ENCODE assay signal across 8 mouse cellular contexts in genomic region chr16:20140772-20141531, GRCm38 (mm10). TPM values are rescaled to one million over a fixed set of nuclear protein-coding genes. Genes with fewer than 3 reads are reported as not detected.
DNase-seq lines count a peak whose midpoint lies in the region; ATAC-seq lines count a peak whose summit lies in the region.

Gene Yeats2, plus strand, starts transcription at chr16:20141063.

- peak within 1 kb of the TSS; percentile 96 for H3K27ac ChIP-seq in hindbrain, embryonic 13.5 days

- WGBS in hindbrain, embryonic 13.5 days = 1% methylated on average over 89 of the region's 92 CpGs

- no peaks in the 10 kb centered on the region for H3K27me3 ChIP-seq in hindbrain, embryonic 13.5 days

- DNase-seq in NIH3T3 (ENCODE audit: low read depth) = peak; percentile 82
- peak; percentile 92 to 94 for DNase-seq in cerebellum, postnatal 10 days
- DNase-seq in frontal cortex, postnatal 14 days (ENCODE audit: low spot score in 2 of 2) = peak; percentile 75 to 77
- DNase-seq in layer of hippocampus, postnatal 25 days (ENCODE audit: extremely low spot score in 1 of 2, low spot score in 1 of 2) = peak; percentile 71 to 89
- DNase-seq in lung, postnatal 25 days (ENCODE audit: low spot score) = peak; percentile 76
- peak; percentile 83 for DNase-seq in retina, embryonic 14.5 days (ENCODE audit: low spot score)
- peak; percentile 92 for DNase-seq in thymus, postnatal 4 days

- peak; percentile 96 for ATAC-seq in hindbrain, embryonic 13.5 days (ENCODE audit: low FRiP score)

- no peaks in the 10 kb centered on the region for H3K9me3 ChIP-seq in hindbrain, embryonic 13.5 days

- H3K9ac ChIP-seq in hindbrain, embryonic 13.5 days = peak within 1 kb of the TSS; percentile 85

- H3K36me3 ChIP-seq in hindbrain, embryonic 13.5 days = peaks cover 8% of the 10 kb centered on the region

- H3K4me2 ChIP-seq in hindbrain, embryonic 13.5 days = peak within 1 kb of the TSS; percentile 81

- H3K4me3 ChIP-seq in hindbrain, embryonic 13.5 days = peak within 1 kb of the TSS; percentile 67

- H3K4me1 ChIP-seq in hindbrain, embryonic 13.5 days (replicated peaks) = peaks cover 22% of the 10 kb centered on the region

RNA-seq across cellular contexts. Expression of gene Yeats2, which starts in this region (rescaled TPM):
- 24.7 and 26.1 TPM in 2 replicates for polyA plus RNA-seq in hindbrain, embryonic 13.5 days (2015; fragmentation: Nextera tagmentation; extraction: Ambion mirVana)
- total RNA-seq in layer of hippocampus, postnatal 25 days (2021) = 10 to 100 TPM; 29.8 to 46.5 TPM

Comparison
In these comparisons a context has a peak if more than half of its experiments do, and no peak if none do; other contexts are left out.
1. Peak in every context shown above with its lines: DNase-seq, ATAC-seq, H3K4me3 ChIP-seq and H3K27ac ChIP-seq.